Mouse (Mus musculus) lung, adult 2 months (tissue): ENCODE measurements around the gene Bcl11b.

Experiments used
- CTCF ChIP-seq: fragments of 200-500 bp; IDR thresholded peaks from 2 replicates; pipeline ENCODE4 v1.5.1; 2011; ENCODE audit warnings: mild to moderate bottlenecking, low read length, control low read depth; ENCODE audit not compliant: insufficient read depth
- POLR2A ChIP-seq: fragments of 200-500 bp; IDR thresholded peaks from 2 replicates; pipeline ENCODE4 v1.6.1; 2011; ENCODE audit warnings: low read depth, mild to moderate bottlenecking, control low read depth, low read length, borderline replicate concordance; ENCODE audit errors: extremely low read depth

DNA sequence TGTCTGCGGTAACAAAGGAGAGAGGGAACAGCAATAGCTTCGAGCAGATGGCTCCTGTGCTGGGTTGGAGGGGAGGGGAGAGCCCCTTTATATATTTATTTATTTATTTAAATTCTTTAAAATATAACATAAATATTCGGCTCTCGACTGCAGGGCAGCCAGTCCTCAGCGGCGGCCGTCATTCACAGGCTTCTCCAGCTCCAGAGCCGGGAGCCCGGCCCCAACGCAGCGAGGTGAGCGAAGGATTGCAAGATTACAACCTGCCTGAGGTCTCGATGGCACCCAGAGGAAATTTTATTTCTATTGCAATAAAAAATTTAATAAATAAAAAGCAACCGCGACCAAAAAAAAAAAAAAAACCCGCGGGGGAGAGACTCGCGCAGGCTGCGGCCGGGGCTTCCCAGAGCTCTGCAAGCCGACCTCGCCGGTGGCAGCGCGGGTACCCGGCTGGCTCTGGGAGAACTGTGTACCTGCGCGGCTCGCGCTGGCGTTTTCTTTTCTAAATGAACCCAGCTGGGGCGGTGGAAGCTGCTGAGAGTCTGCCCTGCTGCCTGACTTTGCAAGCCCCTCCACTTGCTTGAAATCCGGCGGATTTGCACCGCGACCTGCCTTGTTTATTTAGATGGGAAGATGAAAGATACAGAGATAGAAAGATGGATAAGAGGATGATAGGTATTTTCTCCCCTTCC, 1.6 kb downstream of the Bcl11b start:
- TF ChIP-seq CTCF (no peak), POLR2A (no peak)
